Mouse (Mus musculus): ENCODE measurements around the gene Hnrnpu. TPM values are rescaled to one million over a fixed set of nuclear protein-coding genes. Genes with fewer than 3 reads are reported as not detected.

Hnrnpu gene
- total RNA-seq, 1 experiment, result 494 TPM

GRCm38 (mm10) chr1:178318002-178318388 lies 19.6 kb downstream of the Hnrnpu start:
- TF ChIP-seq ZNF384 (IDR thresholded peaks at IDR 0.05; ENCODE audit: low read depth, low read length), result no peak
- TF ChIP-seq HCFC1 (IDR thresholded peaks at IDR 0.05; ENCODE audit: borderline replicate concordance, insufficient read depth, low read length), result peak; percentile 7; the same call in 1 of the 2 replicates
- peak; percentile 97 for TF ChIP-seq MAFK (IDR thresholded peaks at IDR 0.05; ENCODE audit: insufficient read depth, low read depth, low read length)
- no peak for TF ChIP-seq ZC3H11A (IDR thresholded peaks at IDR 0.05; ENCODE audit: borderline replicate concordance, low read depth, low read length)
- TF ChIP-seq CHD2 (IDR thresholded peaks at IDR 0.05; ENCODE audit: low read depth, low read length), result peak; percentile 27; the same call in 1 of the 2 replicates
- no peak for DNase-seq (ENCODE audit: low read depth, low spot score)
- peak overlapping the region; percentile 98 for H3K9ac ChIP-seq (ENCODE audit: insufficient read depth, low read depth, low read length, poor library complexity, severe bottlenecking)
- no peaks in the 10 kb centered on the region; a peak in 1 of 4 replicates for H3K4me1 ChIP-seq (ENCODE audit: control insufficient read depth in 2 of 2, insufficient read depth in 2 of 2, low read length in 2 of 2, poor library complexity in 1 of 2)
- H3K4me3 ChIP-seq (ENCODE audit: insufficient read depth in 1 of 2, low read depth in 1 of 2, low read length in 2 of 2, poor library complexity in 1 of 2, severe bottlenecking in 1 of 2), result peak overlapping the region; percentile 72 to 79
- in situ Hi-C loops (cut with MboI; ENCODE audit: low sequenced_read_pairs in 2 of 2, unreplicated experiment in 2 of 2), result no loop called here
- peak overlapping the region; percentile 100 for H3K27ac ChIP-seq (ENCODE audit: insufficient read depth, low read depth, low read length, poor library complexity, severe bottlenecking)
- no peaks in the 10 kb centered on the region for H3K9me3 ChIP-seq (ENCODE audit: control insufficient read depth, insufficient read depth, low read depth, low read length)
- no peaks in the 10 kb centered on the region; the same call in 1 of the 2 replicates for H3K36me3 ChIP-seq (ENCODE audit: control insufficient read depth, insufficient read depth, low read length, poor library complexity, severe bottlenecking)

GRCm38 (mm10) chr1:178317275-178318001 lies 20.2 kb downstream of the Hnrnpu start:
- Histone ChIP-seq H3K27ac (ENCODE audit: insufficient read depth, low read depth, low read length, poor library complexity, severe bottlenecking) (peak overlapping the region; percentile 100; the same call in 1 of the 2 replicates), H3K36me3 (ENCODE audit: control insufficient read depth, insufficient read depth, low read length, poor library complexity, severe bottlenecking) (no peaks in the 10 kb centered on the region; the same call in 1 of the 2 replicates), H3K4me3 (ENCODE audit: insufficient read depth in 1 of 2, low read depth in 1 of 2, low read length in 2 of 2, poor library complexity in 1 of 2, severe bottlenecking in 1 of 2) (peak overlapping the region in 1 of 2 experiments; percentile 72; a peak in 2 of 4 replicates), H3K4me1 (ENCODE audit: control insufficient read depth in 2 of 2, insufficient read depth in 2 of 2, low read length in 2 of 2, poor library complexity in 1 of 2) (no peaks in the 10 kb centered on the region; a peak in 1 of 4 replicates), H3K9me3 (ENCODE audit: control insufficient read depth, insufficient read depth, low read depth, low read length) (no peaks in the 10 kb centered on the region), H3K9ac (ENCODE audit: insufficient read depth, low read depth, low read length, poor library complexity, severe bottlenecking) (no peak overlapping the region)
- in situ Hi-C loops (cut with MboI; ENCODE audit: low sequenced_read_pairs in 2 of 2, unreplicated experiment in 2 of 2), result no loop called here
- no peak for DNase-seq (ENCODE audit: low read depth, low spot score)
- TF ChIP-seq HCFC1 (IDR thresholded peaks at IDR 0.05; ENCODE audit: borderline replicate concordance, insufficient read depth, low read length), result no peak
- no peak for TF ChIP-seq CHD2 (IDR thresholded peaks at IDR 0.05; ENCODE audit: low read depth, low read length)
- no peak for TF ChIP-seq ZNF384 (IDR thresholded peaks at IDR 0.05; ENCODE audit: low read depth, low read length)
- no peak for TF ChIP-seq MAFK (IDR thresholded peaks at IDR 0.05; ENCODE audit: insufficient read depth, low read depth, low read length)

GRCm38 (mm10) chr1:178314236-178314635 lies 23.4 kb downstream of the Hnrnpu start:
- in situ Hi-C loops (cut with MboI; ENCODE audit: low sequenced_read_pairs in 2 of 2, unreplicated experiment in 2 of 2), result no loop called here
- no peak for DNase-seq (ENCODE audit: low read depth, low spot score)
- no peaks in the 10 kb centered on the region for H3K36me3 ChIP-seq (ENCODE audit: control insufficient read depth, insufficient read depth, low read length, poor library complexity, severe bottlenecking)
- no peaks in the 10 kb centered on the region for H3K9me3 ChIP-seq (ENCODE audit: control insufficient read depth, insufficient read depth, low read depth, low read length)
- no peaks in the 10 kb centered on the region; a peak in 1 of 4 replicates for H3K4me1 ChIP-seq (ENCODE audit: control insufficient read depth in 2 of 2, insufficient read depth in 2 of 2, low read length in 2 of 2, poor library complexity in 1 of 2)
- no peak overlapping the region for H3K9ac ChIP-seq (ENCODE audit: insufficient read depth, low read depth, low read length, poor library complexity, severe bottlenecking)
- no peak overlapping the region for H3K27ac ChIP-seq (ENCODE audit: insufficient read depth, low read depth, low read length, poor library complexity, severe bottlenecking)
- H3K4me3 ChIP-seq (ENCODE audit: insufficient read depth in 1 of 2, low read depth in 1 of 2, low read length in 2 of 2, poor library complexity in 1 of 2, severe bottlenecking in 1 of 2), result no peak overlapping the region
- TF ChIP-seq HCFC1 (IDR thresholded peaks at IDR 0.05; ENCODE audit: borderline replicate concordance, insufficient read depth, low read length) (no peak), ZNF384 (IDR thresholded peaks at IDR 0.05; ENCODE audit: low read depth, low read length) (no peak), CHD2 (IDR thresholded peaks at IDR 0.05; ENCODE audit: low read depth, low read length) (no peak), ZC3H11A (IDR thresholded peaks at IDR 0.05; ENCODE audit: borderline replicate concordance, low read depth, low read length) (no peak), MAFK (IDR thresholded peaks at IDR 0.05; ENCODE audit: insufficient read depth, low read depth, low read length) (no peak)

DNA sequence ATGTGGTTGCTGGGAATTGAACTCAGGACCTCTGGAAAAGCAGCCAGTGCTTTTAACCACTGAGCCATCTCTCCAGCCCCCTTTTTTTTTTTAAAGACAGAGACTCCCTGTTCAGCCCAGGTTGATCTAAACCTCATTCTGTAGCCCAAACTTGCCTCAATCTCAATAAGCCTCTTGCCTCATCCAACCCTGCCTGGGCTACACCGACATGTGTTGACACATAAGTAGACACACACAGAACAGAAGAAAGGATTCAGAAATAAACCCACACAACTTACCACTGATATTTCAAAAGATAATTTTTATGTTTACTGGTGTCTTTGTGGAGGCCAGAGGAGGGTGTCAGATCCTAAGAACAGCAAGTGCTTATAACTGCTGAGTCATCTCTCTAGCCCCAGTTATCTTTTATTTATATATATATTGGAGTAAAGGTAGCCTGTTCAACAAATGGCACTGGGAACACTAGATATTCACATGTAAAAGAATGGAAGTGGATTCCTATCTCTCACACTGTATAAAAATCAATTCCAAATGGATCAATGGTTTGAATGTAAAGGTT lies 24.5 kb downstream of the Hnrnpu start:
- Histone ChIP-seq H3K27ac (ENCODE audit: insufficient read depth, low read depth, low read length, poor library complexity, severe bottlenecking) (no peak overlapping the region), H3K4me1 (ENCODE audit: control insufficient read depth in 2 of 2, insufficient read depth in 2 of 2, low read length in 2 of 2, poor library complexity in 1 of 2) (peaks cover 0 to 2% of the 10 kb centered on the region in 2 experiments; a peak in 2 of 4 replicates), H3K4me3 (ENCODE audit: insufficient read depth in 1 of 2, low read depth in 1 of 2, low read length in 2 of 2, poor library complexity in 1 of 2, severe bottlenecking in 1 of 2) (no peak overlapping the region), H3K36me3 (ENCODE audit: control insufficient read depth, insufficient read depth, low read length, poor library complexity, severe bottlenecking) (no peaks in the 10 kb centered on the region), H3K9me3 (ENCODE audit: control insufficient read depth, insufficient read depth, low read depth, low read length) (no peaks in the 10 kb centered on the region), H3K9ac (ENCODE audit: insufficient read depth, low read depth, low read length, poor library complexity, severe bottlenecking) (no peak overlapping the region)
- DNase-seq (ENCODE audit: low read depth, low spot score), result no peak
- in situ Hi-C loops (cut with MboI; ENCODE audit: low sequenced_read_pairs in 2 of 2, unreplicated experiment in 2 of 2), result no loop called here
- TF ChIP-seq CHD2 (IDR thresholded peaks at IDR 0.05; ENCODE audit: low read depth, low read length), result no peak
- 0 out of 2 replicates have a peak, but pooled peaks have one; percentile 40 for TF ChIP-seq MAFK (IDR thresholded peaks at IDR 0.05; ENCODE audit: insufficient read depth, low read depth, low read length)
